Mouse (Mus musculus): ENCODE measurements around the gene Ucp2.

Gene Ucp2

GRCm38 (mm10) chr7:100493117-100493483 is at the start of gene Ucp2:
TSS of gene Ucp2 (plus strand) at chr7:100493337.
- peak; percentile 86 to 89 for DNase-seq (ENCODE audit: low spot score in 2 of 2)

- DNase-seq (ENCODE audit: low spot score in 2 of 2), result no peak
These were observed 49.4 kb upstream of the Ucp2 start for GRCm38 (mm10) chr7:100443728-100444127.

DNA sequence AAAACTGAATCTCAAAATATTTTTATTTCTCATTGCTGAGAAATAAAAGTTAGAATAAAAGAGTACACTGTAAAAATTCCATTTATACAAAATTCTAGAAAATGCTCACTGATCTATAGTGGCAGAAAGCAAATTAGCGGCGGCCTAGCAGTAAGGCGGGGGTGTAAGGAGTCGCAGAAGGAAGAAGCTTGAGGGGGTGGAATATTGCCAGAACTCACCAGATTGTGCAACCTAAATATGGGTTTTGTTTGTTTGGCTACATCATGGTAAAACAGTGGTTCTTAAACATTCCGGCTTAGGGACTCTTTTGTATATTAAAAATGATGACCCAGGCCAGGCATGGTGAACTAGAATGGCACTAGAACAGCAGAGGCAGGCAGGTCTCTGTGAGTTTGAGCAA is 46.9 kb upstream of the Ucp2 start:
- no peak for DNase-seq (ENCODE audit: low spot score in 2 of 2)

GRCm38 (mm10) chr7:100448530-100448929 is 44.6 kb upstream of the Ucp2 start:
- no peak for DNase-seq (ENCODE audit: low spot score in 2 of 2)

DNA sequence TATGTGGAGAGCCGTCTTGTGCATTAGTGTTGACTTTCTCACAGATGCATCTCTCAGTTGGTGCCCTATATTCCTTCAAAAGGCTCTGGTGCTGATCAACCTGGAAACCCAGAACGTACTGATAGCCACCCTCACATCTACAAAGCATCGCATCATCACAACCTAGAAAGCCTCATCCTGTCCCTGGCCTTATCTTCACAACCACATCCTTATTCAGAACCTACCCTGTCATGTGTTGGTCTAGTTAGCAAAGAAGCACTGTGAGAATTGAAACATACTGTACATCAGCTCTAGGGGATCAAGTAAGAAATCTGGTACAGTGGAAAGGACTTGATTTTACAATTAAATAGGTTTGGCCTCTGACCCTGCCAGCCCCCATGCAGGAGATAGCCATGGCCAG is 44.2 kb upstream of the Ucp2 start:
- no peak for DNase-seq (ENCODE audit: low spot score in 2 of 2)

- no peak for DNase-seq (ENCODE audit: low spot score in 2 of 2)
These were observed 35.0 kb upstream of the Ucp2 start for GRCm38 (mm10) chr7:100458153-100458552.

DNA sequence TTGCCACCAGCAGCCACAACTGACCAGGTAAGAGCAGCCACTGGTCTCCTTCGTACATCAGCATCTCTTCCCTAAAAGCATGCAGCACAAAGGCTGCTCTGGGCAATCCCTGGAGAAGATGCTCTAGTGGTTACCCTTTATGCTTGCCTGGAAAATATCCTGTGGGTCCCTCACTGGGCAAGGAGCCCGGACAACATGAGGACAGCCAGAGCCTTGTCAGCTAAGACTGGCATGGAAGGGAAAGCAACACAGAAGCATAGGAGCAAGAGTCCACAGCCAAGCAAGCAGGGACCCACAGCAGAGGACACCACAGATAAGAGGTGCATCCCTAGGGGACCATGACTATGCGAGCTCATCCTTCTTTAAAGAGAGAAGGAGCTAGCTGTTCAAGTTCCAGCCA is 33.3 kb upstream of the Ucp2 start:
- DNase-seq (ENCODE audit: low spot score in 2 of 2), result no peak

- DNase-seq (ENCODE audit: low spot score in 2 of 2), result no peak
These were observed 31.5 kb upstream of the Ucp2 start for GRCm38 (mm10) chr7:100461621-100462151.

- no peak for DNase-seq (ENCODE audit: low spot score in 2 of 2)
These were observed 29.9 kb upstream of the Ucp2 start for GRCm38 (mm10) chr7:100463194-100463593.

- DNase-seq (ENCODE audit: low spot score in 2 of 2), result no peak
These were observed 29.4 kb upstream of the Ucp2 start for GRCm38 (mm10) chr7:100463757-100464156.

DNA sequence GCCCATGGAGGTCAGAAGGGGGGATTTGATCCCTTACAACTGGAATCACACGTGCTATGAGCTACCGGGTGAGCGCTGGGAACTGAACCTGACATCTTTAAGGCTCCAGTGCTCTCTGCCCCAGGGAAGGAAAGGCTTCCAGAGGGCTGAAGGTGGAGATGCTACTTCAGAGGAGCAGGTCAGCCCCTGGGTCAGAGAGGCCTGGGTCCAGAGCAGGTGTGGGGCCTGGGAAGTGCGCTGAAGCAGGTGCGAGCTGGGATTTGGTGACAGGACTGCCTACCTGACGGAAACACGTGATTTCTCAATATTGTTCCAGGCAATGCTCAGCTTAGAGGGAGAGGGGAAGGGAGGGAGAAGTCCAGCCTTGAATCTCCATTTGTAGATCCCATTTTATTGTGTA is 28.9 kb upstream of the Ucp2 start:
- DNase-seq (ENCODE audit: low spot score in 2 of 2), result no peak

DNA sequence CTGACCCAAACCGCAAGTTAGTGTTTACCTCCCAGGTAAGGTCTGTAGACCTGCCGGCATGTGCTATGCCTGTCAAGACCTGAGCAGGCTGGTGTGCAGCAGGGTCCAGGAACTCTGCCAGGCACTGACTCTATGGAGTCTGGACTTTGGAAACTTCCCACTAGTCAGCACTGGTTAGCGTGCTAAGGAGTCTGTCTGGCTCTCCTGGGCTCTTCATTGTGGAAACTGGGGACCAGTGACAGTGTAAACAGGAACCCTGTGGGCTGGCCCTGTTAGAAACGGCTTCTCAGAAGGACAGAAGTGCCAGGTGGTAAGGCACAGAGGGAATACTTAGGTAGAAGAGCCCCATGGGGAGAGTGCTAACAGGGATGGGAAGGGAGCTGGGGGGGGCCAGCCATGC is 27.9 kb upstream of the Ucp2 start:
- no peak for DNase-seq (ENCODE audit: low spot score in 2 of 2)

GRCm38 (mm10) chr7:100465656-100466309 is 27.4 kb upstream of the Ucp2 start:
- peak; percentile 78 to 81 for DNase-seq (ENCODE audit: low spot score in 2 of 2)

DNA sequence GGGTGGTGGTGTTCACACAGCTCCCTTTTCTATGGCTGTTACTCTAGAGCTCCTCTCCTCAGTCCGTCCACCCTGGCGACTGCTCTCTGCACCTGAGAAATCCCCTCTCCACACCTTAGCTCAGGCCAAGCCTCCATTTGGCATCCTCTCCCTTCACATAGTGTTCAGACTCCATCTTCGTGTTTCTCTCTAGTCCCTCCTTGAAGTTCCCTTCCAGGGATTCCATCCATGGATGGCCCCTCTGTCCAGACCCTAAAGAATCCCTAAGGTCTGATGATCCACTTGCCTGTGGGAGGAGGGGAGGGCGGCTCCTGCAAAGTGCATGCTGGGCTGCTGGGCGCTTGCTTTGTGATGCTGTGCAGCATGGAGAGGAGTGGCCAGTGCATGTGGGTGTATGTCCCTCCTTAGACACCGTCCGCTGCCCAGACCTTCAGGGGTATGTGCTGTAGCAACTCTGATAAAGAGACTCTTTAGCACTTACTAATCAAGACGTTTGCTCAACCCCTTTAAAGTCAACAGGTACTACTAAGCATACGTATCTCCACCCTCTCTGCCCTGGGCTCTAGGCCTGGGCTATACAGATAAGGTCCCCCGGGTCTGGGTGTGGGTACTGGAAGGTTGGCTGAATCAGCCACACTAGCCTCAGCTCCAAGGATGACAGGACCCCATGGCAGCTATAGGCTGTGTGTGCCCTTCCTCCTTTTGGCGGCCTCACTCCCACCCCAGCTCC is 26.2 kb upstream of the Ucp2 start:
- no peak for DNase-seq (ENCODE audit: low spot score in 2 of 2)

GRCm38 (mm10) chr7:100468761-100469160 is 24.4 kb upstream of the Ucp2 start:
- no peak for DNase-seq (ENCODE audit: low spot score in 2 of 2)

- no peak for DNase-seq (ENCODE audit: low spot score in 2 of 2)
These were observed 23.6 kb upstream of the Ucp2 start for GRCm38 (mm10) chr7:100469502-100469901.

GRCm38 (mm10) chr7:100470796-100471406 is 22.2 kb upstream of the Ucp2 start:
- DNase-seq (ENCODE audit: low spot score in 2 of 2), result no peak

GRCm38 (mm10) chr7:100471407-100471797 is 21.7 kb upstream of the Ucp2 start:
- no peak for DNase-seq (ENCODE audit: low spot score in 2 of 2)

DNA sequence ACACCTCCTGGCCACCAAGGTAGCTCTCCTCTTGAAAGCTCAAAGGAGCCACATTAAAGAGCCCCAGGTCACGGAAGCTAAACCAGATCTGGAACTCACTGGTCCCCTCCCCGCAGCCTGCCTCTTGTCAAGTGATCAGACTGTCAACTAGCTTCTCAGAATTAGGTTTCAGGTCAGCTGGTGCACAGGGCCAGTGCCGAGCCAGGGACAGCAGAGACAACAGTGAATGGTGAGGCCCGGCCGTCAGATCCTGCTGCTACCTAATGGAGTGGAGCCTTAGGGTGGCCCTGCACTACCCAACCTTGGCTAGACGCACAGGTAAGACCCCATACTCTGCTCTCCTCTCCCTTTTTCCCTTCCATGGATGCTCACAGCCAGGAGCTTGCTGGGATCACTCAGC is 20.4 kb upstream of the Ucp2 start, which contains the start of gene Ucp3:
Ucp3 (plus strand) TSS at position 214 of the 400 bp plus-strand sequence.
- DNase-seq (ENCODE audit: low spot score in 2 of 2), result no peak

GRCm38 (mm10) chr7:100473846-100474454 is 19.2 kb upstream of the Ucp2 start:
- DNase-seq (ENCODE audit: low spot score in 2 of 2), result no peak

GRCm38 (mm10) chr7:100474680-100475079 is 18.5 kb upstream of the Ucp2 start:
- peak in 1 of 2 experiments; percentile 50 for DNase-seq (ENCODE audit: low spot score in 2 of 2)

GRCm38 (mm10) chr7:100479100-100479822 is 13.9 kb upstream of the Ucp2 start:
- no peak for DNase-seq (ENCODE audit: low spot score in 2 of 2)

Data from urinary bladder, postnatal 4 days (tissue).